Mouse (Mus musculus) megakaryocyte, embryonic 14.5 days (primary cell): ENCODE measurements around the gene Gm42688. TPM values are rescaled to one million over a fixed set of nuclear protein-coding genes. Genes with fewer than 3 reads are reported as not detected.

Experiments used
- H3K27me3 ChIP-seq: replicated peaks from 2 replicates; pipeline ENCODE3; 2012; ENCODE audit warnings: inconsistent platforms
- H3K36me3 ChIP-seq: replicated peaks from 2 replicates; pipeline ENCODE3; 2012; ENCODE audit warnings: low read length, inconsistent platforms, mixed read lengths
- H3K4me1 ChIP-seq: 2 replicates; pipeline ENCODE4 v1.6.1; 2012; ENCODE audit warnings: inconsistent platforms
- H3K4me3 ChIP-seq: replicated peaks from 2 replicates; pipeline ENCODE3; 2012; ENCODE audit warnings: moderate library complexity, mild to moderate bottlenecking, inconsistent platforms
- H3K9me3 ChIP-seq: 2 replicates; pipeline ENCODE4 v1.6.1; 2012; ENCODE audit warnings: inconsistent platforms
- FLI1 ChIP-seq: IDR thresholded peaks from 2 replicates; pipeline ENCODE4 v1.6.1; 2012; ENCODE audit warnings: low read length, inconsistent platforms, mixed read lengths
- GATA1 ChIP-seq: IDR thresholded peaks from 3 replicates; pipeline ENCODE4 v1.6.1; 2012; ENCODE audit warnings: mixed read lengths, low read length, inconsistent platforms, borderline replicate concordance
- polyA plus RNA-seq: library from polyadenylated mRNA; stranded (reverse); fragments of >175 nt; gene quantifications from 2 replicates; pipeline ENCODE4 v1.2.3, GENCODE M21; 2012; ENCODE audit warnings: low replicate concordance; ENCODE audit not compliant: insufficient read depth

The Gm42688 gene
- polyA plus RNA-seq, 1 experiment: 2.7 TPM

DNA sequence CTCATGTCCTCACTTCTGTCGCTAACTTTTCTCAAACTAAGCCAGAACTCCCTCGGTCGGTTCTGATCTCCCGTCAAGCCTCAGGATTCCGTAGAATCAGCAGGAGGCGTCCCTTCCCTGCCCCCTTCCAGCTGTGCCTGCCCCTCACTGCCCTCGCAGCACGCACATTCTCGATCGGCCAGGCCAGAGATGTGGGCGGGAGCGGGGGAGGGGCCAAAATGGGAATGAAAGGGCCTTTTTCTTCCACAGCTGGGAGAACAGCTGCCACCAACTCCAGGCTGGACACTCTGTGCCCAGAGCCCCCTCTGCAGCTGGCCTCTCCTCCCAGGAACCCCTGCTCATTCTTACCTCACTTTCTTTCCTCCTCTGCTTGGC lies 36.1 kb downstream of the Gm42688 start:
- peaks cover 15% of the 10 kb centered on the region for H3K27me3 ChIP-seq
- peak overlapping the region; percentile 94 for H3K4me3 ChIP-seq
- peaks cover 68% of the 10 kb centered on the region for H3K4me1 ChIP-seq
- TF ChIP-seq FLI1: no peak
- TF ChIP-seq GATA1: no peak
- no peaks in the 10 kb centered on the region for H3K9me3 ChIP-seq
- H3K36me3 ChIP-seq: no peaks in the 10 kb centered on the region

DNA sequence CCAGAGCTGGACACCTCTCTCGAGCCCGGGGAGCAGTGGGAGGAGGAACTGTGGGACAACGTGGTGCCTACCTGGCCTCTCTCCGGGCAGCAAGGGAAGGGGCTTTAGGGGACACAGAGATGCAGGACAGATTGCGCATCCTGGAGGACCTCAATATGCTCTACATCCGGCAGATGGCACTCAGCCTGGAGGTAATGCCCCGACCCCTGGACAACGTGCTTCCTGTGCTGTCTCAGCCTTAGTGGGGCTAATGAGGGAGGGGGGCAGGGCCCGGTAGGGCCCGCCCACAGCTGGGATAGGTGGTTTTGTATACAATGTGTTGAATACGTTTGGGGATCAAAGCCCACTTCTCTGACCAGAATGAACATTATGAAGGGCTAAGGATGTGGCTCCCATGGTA lies 36.6 kb downstream of the Gm42688 start:
- peaks cover 73% of the 10 kb centered on the region for H3K4me1 ChIP-seq
- no peaks in the 10 kb centered on the region for H3K36me3 ChIP-seq
- TF ChIP-seq GATA1 (no peak), FLI1 (no peak)
- no peaks in the 10 kb centered on the region for H3K9me3 ChIP-seq
- peak overlapping the region; percentile 94 for H3K4me3 ChIP-seq
- peaks cover 18% of the 10 kb centered on the region for H3K27me3 ChIP-seq

DNA sequence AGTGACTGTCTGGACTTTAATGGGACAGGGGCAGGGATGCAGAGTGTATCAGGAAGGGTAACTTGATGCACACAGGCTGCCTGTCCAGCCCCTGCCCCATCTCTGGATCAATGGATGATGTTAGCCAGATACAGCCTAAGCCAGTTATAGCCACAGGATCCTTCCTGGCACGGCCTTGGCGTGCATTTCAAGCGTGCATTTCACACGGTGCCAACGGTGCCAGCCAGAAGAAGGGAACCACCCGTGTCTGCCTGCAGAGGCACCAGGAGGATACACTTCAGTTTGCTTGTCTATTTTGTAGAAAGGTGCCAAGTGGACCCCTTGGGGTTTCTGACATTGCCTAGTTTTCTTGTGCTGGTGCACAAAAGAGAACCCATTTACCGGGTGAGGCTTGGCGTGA lies 38.6 kb downstream of the Gm42688 start:
- Histone ChIP-seq H3K4me1 (peaks cover 69% of the 10 kb centered on the region), H3K27me3 (peaks cover 18% of the 10 kb centered on the region), H3K36me3 (no peaks in the 10 kb centered on the region), H3K9me3 (no peaks in the 10 kb centered on the region), H3K4me3 (no peak overlapping the region)
- TF ChIP-seq FLI1: no peak
- TF ChIP-seq GATA1: no peak

DNA sequence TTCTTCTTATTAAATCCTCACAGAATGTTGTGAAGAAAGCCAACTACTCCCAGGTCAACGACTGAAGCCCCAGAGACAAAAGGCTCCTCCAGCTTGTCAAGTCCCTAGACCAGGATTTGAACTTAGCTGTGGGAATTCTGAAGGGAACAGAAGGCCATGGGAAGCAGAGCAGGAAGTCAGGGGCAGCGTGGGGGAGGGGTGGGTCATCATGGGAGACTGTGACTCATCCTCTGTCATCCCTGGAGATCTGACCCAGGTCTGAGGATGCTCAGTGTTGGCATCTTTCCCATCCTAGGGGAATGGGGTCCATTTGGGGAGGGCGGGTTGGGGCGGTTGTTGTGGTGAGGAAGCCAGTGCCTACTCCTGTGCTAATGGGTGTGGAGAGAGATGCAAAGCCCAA lies 40.2 kb downstream of the Gm42688 start:
- H3K36me3 ChIP-seq: no peaks in the 10 kb centered on the region
- H3K4me3 ChIP-seq: no peak overlapping the region
- H3K4me1 ChIP-seq: peaks cover 69% of the 10 kb centered on the region
- peaks cover 18% of the 10 kb centered on the region for H3K27me3 ChIP-seq
- no peak for TF ChIP-seq FLI1
- TF ChIP-seq GATA1: no peak
- H3K9me3 ChIP-seq: no peaks in the 10 kb centered on the region

DNA sequence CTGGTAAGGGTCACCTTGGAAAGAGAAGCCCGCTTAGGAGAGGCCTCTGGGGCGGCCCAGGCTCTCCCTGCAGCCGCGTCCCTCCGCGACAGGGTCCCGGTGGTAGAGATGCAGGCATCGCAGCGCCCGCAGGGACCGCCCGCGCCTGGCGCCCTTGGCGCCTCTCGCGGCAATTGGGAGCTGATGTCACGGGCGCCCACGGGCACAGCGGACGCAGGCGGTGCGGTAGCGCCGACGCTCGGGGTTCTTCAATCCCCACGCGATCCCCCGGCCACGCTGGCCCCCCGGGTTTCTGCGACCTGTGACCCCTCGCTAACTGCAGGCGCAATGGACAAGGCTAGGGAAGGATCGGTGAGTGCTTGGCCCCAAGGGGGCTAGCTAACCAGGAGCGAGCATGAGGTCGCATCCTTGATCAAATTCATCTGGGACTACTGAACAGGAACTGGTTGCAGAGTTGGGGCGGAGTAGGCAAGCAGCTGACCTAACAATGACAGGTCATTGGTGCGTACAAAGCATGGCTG lies 40.9 kb downstream of the Gm42688 start:
- Histone ChIP-seq H3K27me3 (peaks cover 23% of the 10 kb centered on the region), H3K4me3 (peak overlapping the region; percentile 46), H3K9me3 (no peaks in the 10 kb centered on the region), H3K4me1 (peaks cover 69% of the 10 kb centered on the region), H3K36me3 (peaks cover 5% of the 10 kb centered on the region)
- TF ChIP-seq GATA1 (no peak), FLI1 (no peak)

DNA sequence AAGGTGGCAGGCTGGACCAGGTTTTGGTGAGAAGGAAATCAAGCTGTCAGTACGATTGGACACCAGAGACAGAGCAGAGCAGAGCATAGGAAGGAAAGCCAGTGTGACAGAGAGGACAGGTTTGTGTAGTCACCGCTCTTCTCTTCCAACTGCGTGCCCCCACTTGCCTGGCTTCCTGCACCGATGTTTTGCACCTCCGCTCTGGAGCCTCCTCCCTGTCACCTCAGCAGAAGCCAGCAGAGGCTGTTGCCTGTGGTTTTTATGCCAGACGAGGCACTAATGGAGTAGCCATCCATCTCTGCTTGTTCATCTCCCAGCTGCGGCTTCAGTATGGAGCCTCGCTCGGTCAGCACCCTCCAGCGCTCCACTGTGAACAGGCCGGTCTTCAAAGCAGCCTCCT lies 41.5 kb downstream of the Gm42688 start:
- Histone ChIP-seq H3K27me3 (peaks cover 27% of the 10 kb centered on the region), H3K36me3 (peaks cover 11% of the 10 kb centered on the region), H3K4me3 (no peak overlapping the region), H3K9me3 (no peaks in the 10 kb centered on the region), H3K4me1 (peaks cover 65% of the 10 kb centered on the region)
- TF ChIP-seq GATA1 (no peak), FLI1 (no peak)

DNA sequence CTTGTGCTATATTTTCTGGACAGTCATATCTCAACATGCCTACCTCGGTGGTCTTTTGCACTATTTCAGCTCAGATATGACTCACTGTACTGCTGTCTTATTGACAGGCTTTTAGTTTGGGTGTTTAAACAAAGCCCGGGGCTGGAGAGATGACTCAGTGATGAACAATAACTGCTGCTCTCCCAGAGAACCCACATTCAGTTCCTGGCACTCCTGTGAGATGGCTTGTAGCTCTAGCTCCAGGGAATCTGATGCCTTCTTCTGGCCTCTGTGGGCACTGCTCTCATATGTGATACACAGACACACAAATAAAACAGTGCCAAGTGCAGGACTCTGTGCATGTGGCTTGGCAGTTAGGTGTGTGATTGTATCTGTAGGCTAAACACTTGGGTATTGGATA lies 43.8 kb downstream of the Gm42688 start:
- Histone ChIP-seq H3K4me1 (peaks cover 55% of the 10 kb centered on the region), H3K36me3 (peaks cover 29% of the 10 kb centered on the region), H3K27me3 (peaks cover 38% of the 10 kb centered on the region), H3K9me3 (no peaks in the 10 kb centered on the region), H3K4me3 (no peak overlapping the region)
- no peak for TF ChIP-seq FLI1

DNA sequence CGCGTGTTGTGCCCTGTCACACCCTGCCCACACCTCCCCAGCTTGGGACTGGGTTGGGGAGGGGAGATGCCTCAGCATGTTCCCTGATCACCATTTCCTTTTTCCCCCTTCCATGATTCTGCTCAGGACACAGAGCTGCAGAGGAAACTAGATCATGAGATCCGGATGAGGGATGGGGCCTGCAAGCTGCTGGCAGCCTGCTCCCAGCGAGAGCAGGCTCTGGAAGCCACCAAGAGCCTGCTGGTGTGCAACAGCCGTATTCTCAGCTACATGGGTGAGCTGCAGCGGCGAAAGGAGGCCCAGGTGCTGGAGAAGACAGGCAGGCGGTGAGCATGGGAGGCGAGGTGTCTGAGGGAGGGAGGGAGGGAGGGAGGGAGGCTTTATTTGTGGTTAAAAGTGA lies 44.4 kb downstream of the Gm42688 start:
- Histone ChIP-seq H3K4me1 (peaks cover 56% of the 10 kb centered on the region), H3K27me3 (peaks cover 40% of the 10 kb centered on the region), H3K36me3 (peaks cover 32% of the 10 kb centered on the region), H3K9me3 (no peaks in the 10 kb centered on the region), H3K4me3 (peak overlapping the region; percentile 42)
- TF ChIP-seq GATA1 (no peak), FLI1 (no peak)

DNA sequence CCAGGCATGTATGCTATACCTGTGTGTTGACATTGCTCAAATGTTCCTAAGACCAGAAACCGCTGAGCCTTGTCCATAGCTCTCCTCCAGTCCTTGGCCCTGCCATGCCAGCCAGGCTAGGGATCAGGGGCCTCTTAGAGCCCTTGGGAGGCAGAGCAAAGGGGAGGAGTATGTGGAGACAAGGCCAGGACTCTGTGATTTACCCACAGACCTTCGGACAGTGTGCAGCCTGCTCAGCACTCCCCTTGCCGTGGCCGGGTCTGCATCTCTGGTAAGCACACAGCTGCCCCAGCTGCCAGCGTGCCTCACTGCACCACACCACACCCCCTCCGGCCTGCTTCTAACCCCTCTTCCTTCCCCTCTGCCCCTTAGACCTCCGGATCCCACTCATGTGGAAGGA lies 45.9 kb downstream of the Gm42688 start:
- Histone ChIP-seq H3K4me3 (peak overlapping the region; percentile 17), H3K9me3 (no peaks in the 10 kb centered on the region), H3K36me3 (peaks cover 41% of the 10 kb centered on the region), H3K27me3 (peaks cover 35% of the 10 kb centered on the region), H3K4me1 (peaks cover 54% of the 10 kb centered on the region)
- no peak for TF ChIP-seq GATA1
- no peak for TF ChIP-seq FLI1

DNA sequence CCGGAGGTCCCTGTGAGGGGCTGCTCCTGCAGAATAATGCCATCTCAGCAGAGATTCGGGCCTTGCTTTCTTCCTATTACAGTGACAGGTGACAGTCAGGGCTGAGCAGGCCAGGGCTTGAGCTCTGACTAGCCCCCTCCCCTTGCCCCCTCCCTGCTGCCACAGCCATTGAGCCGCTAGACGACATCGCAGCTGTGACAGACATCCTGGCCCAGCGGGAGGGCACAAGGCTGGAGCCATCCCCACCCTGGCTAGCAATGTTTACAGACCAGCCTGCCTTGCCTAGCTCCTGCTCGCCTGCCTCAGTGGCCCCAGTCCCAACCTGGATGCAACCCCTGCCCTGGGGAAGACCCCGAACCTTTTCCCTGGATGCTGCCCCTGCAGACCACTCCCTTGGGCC lies 50.3 kb downstream of the Gm42688 start:
- no peak overlapping the region for H3K4me3 ChIP-seq
- peaks cover 56% of the 10 kb centered on the region for H3K27me3 ChIP-seq

DNA sequence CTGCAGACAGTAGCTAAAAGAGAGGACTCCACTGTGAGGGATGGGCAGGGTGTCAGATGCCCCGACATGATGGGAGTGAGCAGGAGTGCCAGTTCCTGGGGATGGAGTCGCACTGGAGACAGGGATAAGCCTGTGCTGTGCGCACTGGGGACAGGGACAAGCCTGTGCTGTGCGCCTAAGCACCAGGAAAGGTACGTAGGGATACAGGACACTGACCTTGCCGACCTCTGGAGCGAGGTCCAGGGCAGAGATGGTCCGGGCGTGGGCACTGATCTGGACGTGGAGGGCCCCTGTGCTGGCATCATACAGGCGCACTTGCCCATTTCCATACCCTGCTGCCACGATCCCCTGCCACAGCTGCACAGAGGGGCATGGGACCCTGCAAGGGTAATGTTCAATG lies 51.6 kb downstream of the Gm42688 start:
- Histone ChIP-seq H3K4me1 (peaks cover 36% of the 10 kb centered on the region), H3K27me3 (peaks cover 46% of the 10 kb centered on the region), H3K4me3 (no peak overlapping the region), H3K36me3 (peaks cover 38% of the 10 kb centered on the region), H3K9me3 (no peaks in the 10 kb centered on the region)
- no peak for TF ChIP-seq FLI1
- TF ChIP-seq GATA1: no peak

More for the DNA sequence above, 50.3 kb downstream of the Gm42688 start:
- Histone ChIP-seq H3K36me3 (peaks cover 49% of the 10 kb centered on the region), H3K4me1 (peaks cover 44% of the 10 kb centered on the region), H3K9me3 (no peaks in the 10 kb centered on the region)
- TF ChIP-seq GATA1 (no peak), FLI1 (no peak)
